Mouse (Mus musculus) right cerebral cortex, postnatal 14 days (tissue): Measurements from ENCODE around the gene Mnd1.

Experiments used
- DNase-seq: peaks from one replicate; pipeline ENCODE4 v3.0.0; 2022

Mnd1 gene

DNA sequence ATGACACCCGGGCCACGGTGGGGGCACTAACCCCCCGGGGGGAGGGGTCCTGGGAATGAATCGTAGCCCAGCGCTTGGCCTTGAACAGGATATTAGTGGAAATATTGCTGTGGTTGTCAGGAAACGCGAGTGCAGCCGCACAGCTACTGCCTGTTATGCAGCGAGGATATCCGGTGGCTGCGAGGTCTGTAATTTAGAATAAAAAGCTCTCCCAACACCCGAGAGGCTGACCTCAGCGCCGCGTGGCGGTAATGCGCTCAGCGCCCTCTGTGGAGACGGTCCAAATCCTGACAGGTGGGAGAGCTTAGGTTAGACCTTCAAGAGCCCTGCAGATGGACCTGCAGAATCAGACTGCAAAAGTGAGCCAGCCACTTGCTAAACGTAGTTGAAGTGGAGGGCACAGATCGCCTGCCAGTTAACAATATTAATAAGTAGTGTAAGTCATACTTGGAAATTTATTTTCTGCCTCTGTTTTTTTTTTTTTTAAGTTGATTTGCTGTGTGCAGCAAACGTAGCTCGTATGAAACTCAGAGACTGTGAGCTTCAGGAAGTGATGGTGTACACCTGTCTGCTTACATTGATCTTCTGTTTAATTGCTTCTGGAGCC lies 115.0 kb downstream of the Mnd1 start:
- DNase-seq: peak; percentile 31

DNA sequence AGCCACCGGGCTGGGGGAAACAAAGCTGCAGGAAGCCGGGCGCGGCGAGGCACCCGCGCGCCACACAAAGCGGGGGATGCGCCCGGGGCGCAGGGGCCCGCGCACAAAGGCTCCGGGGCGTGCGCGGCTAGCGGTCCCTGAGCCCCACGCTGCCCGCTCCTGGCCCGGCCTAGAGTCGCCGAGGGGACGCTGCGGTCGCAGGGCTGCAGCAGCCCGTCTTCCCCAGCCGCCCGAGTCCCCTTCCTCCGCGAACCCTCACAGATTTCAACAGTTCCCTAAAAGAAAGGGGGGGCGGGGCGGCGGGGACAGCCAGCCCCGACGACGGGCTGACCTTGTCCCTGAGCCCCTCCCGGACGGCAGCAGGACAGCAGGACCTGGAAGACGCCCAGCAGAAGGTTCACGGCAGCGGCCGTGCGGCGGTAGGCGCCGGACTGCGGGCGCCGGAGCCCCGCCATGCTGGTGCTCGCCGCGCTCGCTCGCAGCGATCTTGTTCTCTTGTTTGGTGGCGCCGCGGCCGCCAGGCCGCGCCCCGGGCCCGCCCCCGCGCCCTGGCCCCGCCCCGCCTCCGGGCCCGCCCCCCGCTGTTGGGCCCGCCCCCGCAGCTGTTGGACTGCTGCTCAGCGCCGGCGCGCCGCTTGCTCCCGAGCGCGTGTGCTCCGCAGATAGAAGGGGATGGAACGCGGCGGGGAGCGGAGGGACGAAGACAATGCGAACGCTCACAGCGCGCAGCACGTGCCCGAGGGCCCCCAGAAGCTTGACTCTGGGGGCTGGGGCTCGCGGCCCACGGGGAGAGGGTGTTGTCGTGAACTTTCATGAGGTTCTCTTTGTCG lies 115.7 kb downstream of the Mnd1 start, which contains the start of gene Tmem131l:
TSS of gene Tmem131l (minus strand) at position 530 of the 830 bp plus-strand sequence.
- DNase-seq: peak; percentile 84

DNA sequence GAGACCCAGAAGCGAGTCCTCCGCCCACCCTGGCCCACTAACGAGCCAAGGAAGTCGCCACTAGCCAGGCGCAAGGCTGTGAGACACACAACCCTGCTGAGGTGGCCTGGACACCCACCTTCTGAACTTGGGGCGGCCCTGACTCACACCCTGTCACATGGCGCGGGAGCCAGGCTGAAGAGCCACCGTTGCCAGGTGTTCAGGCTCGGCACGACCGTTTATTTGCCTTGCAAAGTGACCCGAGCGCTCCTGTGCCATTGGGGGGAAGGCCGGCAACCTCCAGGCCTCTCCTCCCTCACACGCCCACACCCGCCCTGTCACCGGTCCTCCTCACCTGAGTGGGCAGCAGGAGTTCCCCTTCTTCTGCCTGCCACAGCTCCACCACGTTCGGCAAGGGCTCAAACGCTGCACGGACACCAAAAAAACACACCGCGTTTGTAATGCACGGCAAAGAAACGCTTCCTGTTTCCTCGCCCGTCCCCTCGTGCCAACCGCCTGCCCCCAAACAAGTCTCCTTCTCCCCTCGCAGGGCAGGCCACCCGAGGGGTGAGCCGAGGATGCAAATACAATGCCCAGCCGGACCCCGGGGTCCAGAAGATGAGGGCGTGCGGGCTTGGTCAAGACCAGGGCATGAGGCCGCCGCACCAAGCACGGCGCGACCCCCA lies 116.5 kb downstream of the Mnd1 start:
- peak; percentile 26 for DNase-seq

DNA sequence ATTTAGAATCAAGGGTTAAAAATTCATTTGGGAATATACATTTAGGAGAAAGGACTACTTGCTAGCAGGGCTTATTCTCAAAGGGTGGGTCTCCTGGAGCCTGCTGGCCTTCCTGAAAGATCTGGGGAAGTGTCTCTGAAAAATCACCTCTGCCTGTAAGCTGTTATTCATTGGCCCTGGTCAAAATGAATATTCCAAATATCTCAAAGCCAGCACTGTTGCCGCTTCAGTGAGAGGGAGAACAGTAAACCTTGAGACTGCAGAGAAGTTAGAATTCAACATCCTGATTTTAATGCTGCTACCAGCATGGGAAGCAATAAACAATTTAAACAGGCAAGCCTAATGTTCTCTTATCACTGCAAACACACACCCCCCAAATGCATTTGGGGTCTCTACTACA lies 117.5 kb downstream of the Mnd1 start:
- no peak for DNase-seq
